Mouse (Mus musculus) neutrophil, adult 5-6 weeks (primary cell): ENCODE measurements around the gene Cacna1c. TPM values are rescaled to one million over a fixed set of nuclear protein-coding genes. Genes with fewer than 3 reads are reported as not detected.
"Not testable (repeated sequence)": the region's sequence is repeated elsewhere in the genome, so short reads cannot be mapped to it uniquely, and the experiment has no call there.

Experiments used
- ATAC-seq: fragments of 151-379, 151-347 bp; 2 replicates; pipeline ENCODE4 v1.8.0; 2017; ENCODE audit warnings: mild to moderate bottlenecking, moderate TSS enrichment; ENCODE audit not compliant: insufficient number of reproducible peaks, poor library complexity, low FRiP score, severe bottlenecking; ENCODE audit errors: extremely low read depth
- total RNA-seq: library from RNA; stranded (forward); fragments of 200-1000 nt; gene quantifications from 2 replicates; pipeline ENCODE4 v1.2.3, GENCODE M21; 2017

Gene Cacna1c
- total RNA-seq, 1 experiment from 2014 or later: 0.12 TPM

GRCm38 (mm10) chr6:118641671-118642325 lies 554.4 kb downstream of the Cacna1c start:
- ATAC-seq: no peak

GRCm38 (mm10) chr6:118639816-118640215 lies 556.4 kb downstream of the Cacna1c start:
- ATAC-seq: no peak

- ATAC-seq: no peak
These were observed 557.3 kb downstream of the Cacna1c start for GRCm38 (mm10) chr6:118638911-118639310.

- no peak for ATAC-seq
These were observed 563.7 kb downstream of the Cacna1c start for GRCm38 (mm10) chr6:118632491-118632890.

- no peak for ATAC-seq
These were observed 566.2 kb downstream of the Cacna1c start for GRCm38 (mm10) chr6:118630006-118630405.

- no peak for ATAC-seq
These were observed 570.0 kb downstream of the Cacna1c start for GRCm38 (mm10) chr6:118626246-118626645.

- ATAC-seq: no peak
These were observed 572.6 kb downstream of the Cacna1c start for GRCm38 (mm10) chr6:118623609-118624008.

GRCm38 (mm10) chr6:118621866-118622265 lies 574.4 kb downstream of the Cacna1c start:
- no peak for ATAC-seq

- no peak for ATAC-seq
These were observed 574.8 kb downstream of the Cacna1c start for GRCm38 (mm10) chr6:118621406-118621805.

GRCm38 (mm10) chr6:118608906-118609305 lies 587.3 kb downstream of the Cacna1c start:
- no peak for ATAC-seq

- no peak for ATAC-seq
These were observed 590.2 kb downstream of the Cacna1c start for GRCm38 (mm10) chr6:118605974-118606373.

GRCm38 (mm10) chr6:118603825-118604224 lies 592.4 kb downstream of the Cacna1c start:
- ATAC-seq: no peak

GRCm38 (mm10) chr6:118595681-118596055 lies 600.5 kb downstream of the Cacna1c start:
- no peak for ATAC-seq

GRCm38 (mm10) chr6:118594833-118595680 lies 601.2 kb downstream of the Cacna1c start:
- ATAC-seq: no peak

- ATAC-seq: no peak
These were observed 602.1 kb downstream of the Cacna1c start for GRCm38 (mm10) chr6:118594070-118594469.

- no peak for ATAC-seq
These were observed 602.7 kb downstream of the Cacna1c start for GRCm38 (mm10) chr6:118593377-118594061.

- no peak for ATAC-seq
These were observed 603.4 kb downstream of the Cacna1c start for GRCm38 (mm10) chr6:118592662-118593376.

- not testable (repeated sequence) for ATAC-seq
These were observed 617.5 kb downstream of the Cacna1c start for GRCm38 (mm10) chr6:118578741-118579140.

- no peak for ATAC-seq
These were observed 621.9 kb downstream of the Cacna1c start for GRCm38 (mm10) chr6:118574351-118574750.
